In the genomic region with DNA sequence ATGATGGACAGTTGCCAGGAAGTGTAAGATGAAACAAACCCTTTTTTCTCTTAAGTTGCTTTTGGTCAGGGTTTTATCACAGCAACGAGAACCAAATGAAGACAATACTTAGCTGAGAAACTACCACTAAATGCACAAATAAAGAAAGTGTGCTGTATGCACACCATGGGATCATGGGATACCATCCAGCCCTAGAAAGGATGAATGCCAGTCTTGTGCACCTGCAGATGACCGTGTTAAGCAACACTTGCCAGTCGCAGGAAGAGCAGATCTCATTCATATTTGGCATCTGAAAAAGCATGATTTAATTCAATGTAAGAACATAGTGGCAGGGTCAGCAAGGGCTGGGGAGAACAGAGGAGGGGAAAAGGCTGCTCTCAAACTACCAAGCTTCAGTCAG, we compare ENCODE assay signal across 13 mouse cellular contexts.
"Had no signal": no experiment of that assay in that cellular context is flagged by ENCODE, and none has a peak within 500 bp of the region (broad histone marks: within the 10 kb centered on the region; RNA-seq: fewer than 3 reads in every experiment).

No protein-coding gene starts in this region.

- ATAC-seq: liver, embryonic 12.5 days; midbrain, embryonic 15.5 days had no signal

- H3K4me3 ChIP-seq: kidney, embryonic 15.5 days; limb, embryonic 15.5 days; liver, embryonic 12.5 days; megakaryocyte, embryonic 14.5 days; midbrain, embryonic 15.5 days; neural tube, embryonic 12.5 days had no signal

- H3K9me3 ChIP-seq: kidney, embryonic 15.5 days; liver, embryonic 12.5 days; midbrain, embryonic 15.5 days had no signal

- DNase-seq: kidney, postnatal 14 days; lung, embryonic 14.5 days; lung, postnatal 10 days; thymus, adult 2 months; thymus, postnatal 25 days had no signal

- H3K4me2 ChIP-seq: kidney, embryonic 15.5 days; limb, embryonic 15.5 days; liver, embryonic 12.5 days; lung, embryonic 14.5 days; midbrain, embryonic 11.5 days; midbrain, embryonic 15.5 days; neural tube, embryonic 12.5 days had no signal

- H3K27ac ChIP-seq: kidney, embryonic 15.5 days; limb, embryonic 15.5 days; liver, embryonic 12.5 days; macrophage; midbrain, embryonic 15.5 days; neural tube, embryonic 12.5 days had no signal

- H3K36me3 ChIP-seq: kidney, embryonic 15.5 days; limb, embryonic 15.5 days; liver, embryonic 12.5 days; midbrain, embryonic 15.5 days; neural tube, embryonic 12.5 days had no signal

- H3K27me3 ChIP-seq: kidney, embryonic 15.5 days; limb, embryonic 15.5 days; liver, embryonic 12.5 days; megakaryocyte, embryonic 14.5 days; midbrain, embryonic 15.5 days; neural tube, embryonic 12.5 days had no signal

- H3K9ac ChIP-seq: kidney, embryonic 15.5 days; limb, embryonic 15.5 days; liver, embryonic 12.5 days; lung, embryonic 14.5 days; midbrain, embryonic 15.5 days; neural tube, embryonic 12.5 days had no signal

- H3K4me1 ChIP-seq: kidney, embryonic 15.5 days; limb, embryonic 15.5 days; liver, embryonic 12.5 days; megakaryocyte, embryonic 14.5 days; midbrain, embryonic 15.5 days; neural tube, embryonic 12.5 days had no signal
